Mouse (Mus musculus) thymus, adult 2 months (tissue): ENCODE results near the gene Gm17720. TPM values are rescaled to one million over a fixed set of nuclear protein-coding genes. Genes with fewer than 3 reads are reported as not detected.
A peak's percentile ranks its signal among the peaks of the same experiment; 100 is the strongest.

ENCODE experiments used
- DNase-seq: peaks from one replicate; pipeline ENCODE4 v3.0.0; 2021
- H3K27ac ChIP-seq: fragments of 200-500 bp; 2 replicates; pipeline ENCODE4 v1.5.1; 2012; ENCODE audit warnings: low read length, control low read depth; ENCODE audit not compliant: control insufficient read depth, insufficient read depth
- H3K27me3 ChIP-seq: fragments of 200-500 bp; 2 replicates; pipeline ENCODE4 v1.6.1; 2012; ENCODE audit warnings: mild to moderate bottlenecking, low read length, moderate library complexity, mixed read lengths; ENCODE audit not compliant: control insufficient read depth, insufficient read depth
- H3K36me3 ChIP-seq: fragments of 200-500 bp; 2 replicates; pipeline ENCODE4 v1.6.1; 2012; ENCODE audit warnings: mild to moderate bottlenecking, low read length, moderate library complexity; ENCODE audit not compliant: control insufficient read depth, insufficient read depth
- H3K4me1 ChIP-seq: fragments of 200-500 bp; replicated peaks from 2 replicates; pipeline ENCODE4 v1.6.1; 2012; ENCODE audit warnings: low read length; ENCODE audit not compliant: control insufficient read depth, insufficient read depth
- H3K4me3 ChIP-seq: fragments of 200-500 bp; 2 replicates; pipeline ENCODE4 v1.5.1; 2012; ENCODE audit warnings: mild to moderate bottlenecking, low read length, control low read depth, moderate library complexity; ENCODE audit not compliant: control insufficient read depth, insufficient read depth
- CTCF ChIP-seq: fragments of 200-500 bp; IDR thresholded peaks from 2 replicates; pipeline ENCODE4 v1.5.1; 2012; ENCODE audit warnings: mild to moderate bottlenecking, control low read depth, low read length, moderate library complexity, borderline replicate concordance; ENCODE audit not compliant: control insufficient read depth, poor library complexity, insufficient read depth; ENCODE audit errors: extremely low read depth
- POLR2A ChIP-seq: fragments of 200-500 bp; IDR thresholded peaks from 2 replicates; pipeline ENCODE4 v1.6.1; 2012; ENCODE audit warnings: mild to moderate bottlenecking, low read length, control low read depth, moderate library complexity; ENCODE audit not compliant: control insufficient read depth, poor library complexity, insufficient read depth; ENCODE audit errors: extremely low read depth
- WGBS: fragments of 180-500 bp; shearing (Covaris S2); methylation state at CpG from one replicate; pipeline ENCODE4 v1.1.7; 2018; 5-methylcytosine and 5-hydroxymethylcytosine counted together
- polyA plus RNA-seq: library from polyadenylated mRNA; depleted of rRNA; stranded (reverse); fragments of >200 nt; gene quantifications from 2 replicates; pipeline ENCODE4 v1.2.3, GENCODE M21; 2012; rRNA removed

The Gm17720 gene
- polyA plus RNA-seq: not detected in 2 replicates

DNA sequence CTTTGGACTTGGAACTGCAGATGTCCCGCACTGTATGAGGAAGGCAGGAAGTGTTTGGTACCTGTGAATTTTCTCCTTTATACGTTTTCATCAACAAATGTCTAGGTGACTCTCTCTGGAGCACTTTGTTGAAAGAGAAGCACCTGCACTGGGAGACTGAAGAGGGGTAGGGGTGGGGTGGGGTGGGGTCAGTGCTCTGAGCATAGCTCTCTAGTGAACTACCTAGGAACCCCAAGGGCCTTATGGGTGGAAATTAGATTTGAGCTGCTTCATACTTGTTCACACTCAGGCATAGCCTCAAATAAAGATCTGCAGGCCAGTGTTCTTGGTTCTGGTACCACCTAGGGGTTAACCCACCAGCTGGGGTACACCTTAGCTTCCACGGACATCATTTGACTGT lies at the start of gene Gm17720:
TSS of gene Gm17720 (minus strand) at position 101 of the 400 bp plus-strand sequence.
- TF ChIP-seq POLR2A (no peak), CTCF (no peak)
- WGBS: 80% methylated on average over 3 of the region's 3 CpGs
- no peaks in the 10 kb centered on the region for H3K27me3 ChIP-seq
- H3K27ac ChIP-seq: no peak within 1 kb of the TSS
- no peak within 1 kb of the TSS for H3K4me3 ChIP-seq
- no peaks in the 10 kb centered on the region for H3K36me3 ChIP-seq
- DNase-seq: no peak
- H3K4me1 ChIP-seq: no peaks in the 10 kb centered on the region

GRCm38 (mm10) chr8:110145538-110145937 lies 43.0 kb upstream of the Gm17720 start:
- H3K4me3 ChIP-seq: no peak overlapping the region
- WGBS: 1% methylated on average over 4 of the region's 4 CpGs
- peak; percentile 41 for DNase-seq
- no peaks in the 10 kb centered on the region; the same call in 1 of the 2 replicates for H3K27me3 ChIP-seq
- H3K27ac ChIP-seq: no peak overlapping the region
- H3K36me3 ChIP-seq: no peaks in the 10 kb centered on the region
- no peak for TF ChIP-seq POLR2A
- TF ChIP-seq CTCF: no peak
- H3K4me1 ChIP-seq: no peaks in the 10 kb centered on the region

- H3K27me3 ChIP-seq: no peaks in the 10 kb centered on the region; the same call in 1 of the 2 replicates
- no peaks in the 10 kb centered on the region for H3K36me3 ChIP-seq
- no peak overlapping the region for H3K27ac ChIP-seq
- no peak overlapping the region for H3K4me3 ChIP-seq
- H3K4me1 ChIP-seq: no peaks in the 10 kb centered on the region
- WGBS: 79% methylated on average over 4 of the region's 4 CpGs
- TF ChIP-seq POLR2A (no peak), CTCF (no peak)
- no peak for DNase-seq
Measured at GRCm38 (mm10) chr8:110140770-110141169, 38.2 kb upstream of the Gm17720 start.

DNA sequence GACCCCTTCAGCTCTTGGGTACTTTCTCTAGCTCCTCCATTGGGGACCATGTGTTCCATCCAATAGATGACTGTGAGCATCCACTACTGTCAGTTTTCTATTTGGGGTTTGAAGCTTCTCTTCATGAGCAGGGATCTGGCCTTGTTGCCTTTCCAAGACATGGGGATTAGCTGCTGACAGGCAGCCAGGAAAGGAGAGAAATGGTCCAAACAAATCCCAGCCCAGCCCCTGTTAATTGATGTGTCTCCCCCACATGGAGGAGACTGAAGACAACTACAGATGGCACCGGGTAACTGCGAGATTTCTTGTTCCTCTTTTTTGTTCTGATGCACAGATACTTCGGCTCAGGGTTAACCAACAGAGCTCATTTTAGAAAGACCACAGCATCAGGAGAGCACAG lies 37.6 kb upstream of the Gm17720 start:
- TF ChIP-seq POLR2A (no peak), CTCF (no peak)
- DNase-seq: no peak
- Histone ChIP-seq H3K27me3 (no peaks in the 10 kb centered on the region; the same call in 1 of the 2 replicates), H3K4me1 (no peaks in the 10 kb centered on the region), H3K36me3 (no peaks in the 10 kb centered on the region), H3K4me3 (no peak overlapping the region), H3K27ac (no peak overlapping the region)
- WGBS: 25% methylated on average over 3 of the region's 3 CpGs

GRCm38 (mm10) chr8:110135515-110135914 lies 33.0 kb upstream of the Gm17720 start:
- Histone ChIP-seq H3K4me3 (no peak overlapping the region), H3K27me3 (no peaks in the 10 kb centered on the region), H3K4me1 (no peaks in the 10 kb centered on the region), H3K27ac (no peak overlapping the region), H3K36me3 (no peaks in the 10 kb centered on the region)
- DNase-seq: no peak
- WGBS: 84% methylated on average over 7 of the region's 7 CpGs
- TF ChIP-seq POLR2A (no peak), CTCF (no peak)

GRCm38 (mm10) chr8:110134236-110134635 lies 31.7 kb upstream of the Gm17720 start:
- Histone ChIP-seq H3K27ac (no peak overlapping the region), H3K4me3 (no peak overlapping the region), H3K36me3 (no peaks in the 10 kb centered on the region), H3K27me3 (no peaks in the 10 kb centered on the region), H3K4me1 (no peaks in the 10 kb centered on the region)
- 92% methylated on average over 8 of the region's 8 CpGs for WGBS
- TF ChIP-seq CTCF: no peak
- TF ChIP-seq POLR2A: no peak
- no peak for DNase-seq

DNA sequence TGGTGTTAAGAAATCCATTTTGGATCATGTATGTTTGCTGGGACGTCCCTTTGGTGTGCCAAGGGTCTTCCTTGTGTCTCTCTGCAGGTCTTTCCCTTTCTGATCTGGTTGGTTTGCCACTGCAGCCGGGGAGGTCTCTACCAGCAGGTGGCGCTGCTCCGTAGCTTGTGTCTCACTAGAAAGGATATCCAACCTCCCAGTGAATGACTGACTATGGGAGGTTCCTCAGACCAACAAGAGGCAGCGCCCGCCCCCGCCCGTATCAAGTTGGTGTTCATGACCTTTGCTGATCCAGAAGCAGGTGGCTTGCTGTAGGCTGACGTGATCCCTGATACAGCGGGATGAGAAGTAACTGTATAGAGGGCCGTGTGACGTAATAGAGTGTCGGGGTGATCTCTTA lies 28.0 kb upstream of the Gm17720 start:
- 28% methylated on average over 13 of the region's 13 CpGs for WGBS
- peak; percentile 54 for DNase-seq

More for the DNA sequence above, 28.0 kb upstream of the Gm17720 start:
- Histone ChIP-seq H3K4me1 (no peaks in the 10 kb centered on the region), H3K4me3 (no peak overlapping the region), H3K36me3 (no peaks in the 10 kb centered on the region), H3K27me3 (no peaks in the 10 kb centered on the region), H3K27ac (no peak overlapping the region)
- TF ChIP-seq CTCF (peak; percentile 72; the same call in 1 of the 2 replicates), POLR2A (no peak)
